Mouse (Mus musculus): ENCODE measurements around the gene D330045A20Rik.
"Not testable (repeated sequence)": the region's sequence is repeated elsewhere in the genome, so short reads cannot be mapped to it uniquely, and the experiment has no call there.

Gene D330045A20Rik

GRCm38 (mm10) chrX:139570054-139570453 is 89.9 kb downstream of the D330045A20Rik start:
- no peak for DNase-seq (ENCODE audit: extremely low read depth, low read depth, low spot score)

- no peak for DNase-seq (ENCODE audit: extremely low read depth, low read depth, low spot score)
Observed at GRCm38 (mm10) chrX:139578649-139579278, 98.6 kb downstream of the D330045A20Rik start.

DNA sequence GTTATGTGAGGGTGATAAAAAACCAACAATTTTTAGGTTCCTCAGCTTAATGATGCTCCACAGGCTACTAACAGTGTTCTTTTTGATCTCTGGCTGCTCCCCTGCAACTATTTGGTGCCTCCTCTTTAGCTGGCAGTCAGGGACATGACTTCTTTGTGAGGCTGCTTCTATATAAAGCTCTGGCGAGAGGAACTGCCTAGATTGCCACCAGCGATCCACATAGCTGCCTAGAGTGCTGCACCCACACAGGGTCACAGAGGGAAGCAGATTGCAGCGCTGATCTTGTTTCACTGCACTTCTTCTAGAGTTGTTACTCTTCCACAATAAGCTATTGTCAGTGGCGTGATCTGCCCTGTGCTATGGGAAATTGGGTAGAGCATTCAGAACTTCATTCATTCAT is 103.4 kb downstream of the D330045A20Rik start:
- no peak for DNase-seq (ENCODE audit: extremely low read depth, low read depth, low spot score)

DNA sequence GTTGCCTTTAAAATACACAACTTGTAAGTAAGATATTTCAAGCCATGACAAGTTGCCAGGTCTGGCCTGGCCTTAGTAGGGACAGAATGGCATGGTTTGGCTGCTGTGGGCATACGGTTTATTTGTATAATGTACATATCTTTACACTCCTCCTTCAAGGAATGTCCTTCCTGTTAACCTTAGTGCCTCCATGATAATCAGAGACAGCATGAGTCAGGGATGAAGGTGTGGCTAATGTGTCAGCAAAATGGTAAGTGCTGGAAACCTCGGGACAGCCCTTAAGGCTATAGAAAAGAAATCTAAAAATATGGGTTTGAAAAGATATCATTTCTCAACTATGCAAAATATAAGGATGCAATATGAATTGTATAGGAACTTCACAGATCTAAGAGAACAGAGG is 106.5 kb downstream of the D330045A20Rik start:
- not testable (repeated sequence) for DNase-seq (ENCODE audit: extremely low read depth, low read depth, low spot score)

- DNase-seq (ENCODE audit: extremely low read depth, low read depth, low spot score) = no peak
Observed at GRCm38 (mm10) chrX:139596404-139596803, 116.2 kb downstream of the D330045A20Rik start.
